Mouse (Mus musculus) stomach, postnatal 0 days (tissue): ENCODE data around the gene Notch4. TPM values are rescaled to one million over a fixed set of nuclear protein-coding genes. Genes with fewer than 3 reads are reported as not detected.
A peak's percentile ranks its signal among the peaks of the same experiment; 100 is the strongest.

ENCODE experiments used
- ATAC-seq: fragments of 200-750 bp; cut with Nextera tagmentation; 2 replicates; pipeline ENCODE4 v1.8.0; 2017; ENCODE audit not compliant: low FRiP score, low TSS enrichment
- DNase-seq: peaks from one replicate; pipeline ENCODE4 v3.0.0-alpha.2; 2016; ENCODE audit warnings: low spot score
- H3K27ac ChIP-seq: fragments of 300-500 bp; sonication (generic); replicated peaks from 2 replicates; pipeline ENCODE4 v1.5.1; 2014; ENCODE audit warnings: mild to moderate bottlenecking, control low read depth
- H3K27me3 ChIP-seq: fragments of 300-500 bp; sonication (generic); 2 replicates; pipeline ENCODE4 v1.6.1; 2014; ENCODE audit warnings: low read length; ENCODE audit not compliant: control insufficient read depth, insufficient read depth
- H3K36me3 ChIP-seq: fragments of 300-500 bp; sonication (generic); 2 replicates; pipeline ENCODE4 v1.6.1; 2014; ENCODE audit warnings: low read length, mixed read lengths; ENCODE audit not compliant: control insufficient read depth, insufficient read depth
- H3K4me1 ChIP-seq: fragments of 300-500 bp; sonication (generic); replicated peaks from 2 replicates; pipeline ENCODE4 v1.6.1; 2014; ENCODE audit warnings: antibody characterized with exemption; ENCODE audit not compliant: control insufficient read depth, insufficient read depth
- H3K4me2 ChIP-seq: fragments of 300-500 bp; sonication (generic); replicated peaks from 2 replicates; pipeline ENCODE4 v1.6.1; 2014; ENCODE audit warnings: low read depth, mild to moderate bottlenecking, control low read depth, moderate library complexity
- H3K4me3 ChIP-seq: fragments of 300-500 bp; sonication (generic); 2 replicates; pipeline ENCODE4 v1.5.1; 2014; ENCODE audit warnings: low read depth, low read length, control low read depth
- H3K9ac ChIP-seq: fragments of 300-500 bp; sonication (generic); 2 replicates; pipeline ENCODE4 v1.6.1; 2014; ENCODE audit warnings: mild to moderate bottlenecking, low read length, control low read depth, mixed read lengths
- H3K9me3 ChIP-seq: fragments of 300-500 bp; sonication (generic); 2 replicates; pipeline ENCODE4 v1.6.1; 2016; ENCODE audit warnings: low read length; ENCODE audit not compliant: control insufficient read depth
- CTCF ChIP-seq: IDR thresholded peaks from 2 replicates; pipeline ENCODE4 v1.5.1; 2016; ENCODE audit warnings: antibody characterized with exemption, low read depth, mild to moderate bottlenecking, moderate library complexity
- EP300 ChIP-seq: optimal IDR thresholded peaks from 2 replicates; pipeline ENCODE3; 2016; ENCODE audit warnings: antibody characterized with exemption
- WGBS: fragments of 180-500 bp; shearing (Covaris S2); extraction: QIAGEN DNeasy Blood & Tissue Kit; methylation state at CpG from one replicate; pipeline ENCODE4 v1.1.7; 2014; 5-methylcytosine and 5-hydroxymethylcytosine counted together
- polyA plus RNA-seq: library from polyadenylated mRNA; unstranded; fragments of >200 nt; fragmentation: Nextera tagmentation; extraction: Ambion mirVana; gene quantifications from 2 replicates; pipeline ENCODE4 v1.2.1, GENCODE M21; 2015

Gene Notch4
- polyA plus RNA-seq, 1 experiment from 2014 or later: 3.1 TPM

DNA sequence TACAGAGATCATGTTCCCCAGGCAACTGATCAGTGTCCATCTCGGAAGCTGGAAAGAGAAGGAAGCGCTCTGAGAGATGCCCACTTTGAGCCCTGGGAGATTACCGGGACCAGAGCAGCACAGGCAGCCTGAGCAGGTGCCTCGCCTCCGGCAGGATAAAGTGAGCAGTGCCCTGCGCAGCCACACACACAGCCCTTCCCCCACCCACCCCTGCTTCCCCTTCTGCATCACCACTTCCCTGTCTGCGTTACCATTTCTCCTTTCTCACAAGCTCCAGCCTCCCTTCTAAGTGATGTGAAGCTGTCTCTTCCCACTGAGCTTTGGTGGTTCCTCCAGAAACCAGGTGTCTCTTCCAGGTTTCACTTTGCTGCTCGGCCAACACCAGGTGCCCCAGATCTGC is 2.9 kb upstream of the Notch4 start:
- no peaks in the 10 kb centered on the region for H3K36me3 ChIP-seq
- DNase-seq (no peak), ATAC-seq (no peak; the same call in 1 of the 2 replicates)
- H3K4me2 ChIP-seq: no peak overlapping the region
- H3K27me3 ChIP-seq: no peaks in the 10 kb centered on the region
- no peak overlapping the region for H3K9ac ChIP-seq
- peaks cover 3% of the 10 kb centered on the region; the same call in 1 of the 2 replicates for H3K4me1 ChIP-seq
- H3K4me3 ChIP-seq: no peak overlapping the region
- TF ChIP-seq CTCF (no peak), EP300 (no peak)
- 53% methylated on average over 8 of the region's 8 CpGs for WGBS
- H3K27ac ChIP-seq: peak overlapping the region; percentile 13; the same call in 1 of the 2 replicates
- no peaks in the 10 kb centered on the region for H3K9me3 ChIP-seq

DNA sequence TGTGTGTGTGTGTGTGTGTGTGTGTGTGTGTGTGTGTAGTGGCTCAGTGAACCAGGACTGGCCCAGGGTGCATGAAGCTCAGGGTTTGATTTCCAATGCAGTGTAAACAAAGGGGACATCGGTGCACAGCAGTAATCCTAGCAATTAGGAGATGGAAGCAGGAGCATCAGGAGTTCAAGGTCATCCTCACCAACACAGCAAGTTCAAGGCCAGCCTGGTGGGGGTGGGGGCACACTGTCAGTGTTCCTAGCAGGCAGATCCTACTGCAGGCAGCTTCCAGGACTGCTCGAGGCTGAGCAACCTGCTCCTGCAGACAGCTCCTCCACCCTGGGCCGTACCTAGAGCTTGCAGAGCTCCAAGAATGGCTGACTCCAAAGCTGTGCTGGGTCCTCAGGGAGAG is 1.5 kb upstream of the Notch4 start:
- H3K27me3 ChIP-seq: no peaks in the 10 kb centered on the region
- H3K27ac ChIP-seq: no peak overlapping the region
- DNase-seq (no peak), ATAC-seq (no peak)
- 60% methylated on average over 3 of the region's 3 CpGs for WGBS
- H3K4me1 ChIP-seq: peaks cover 3% of the 10 kb centered on the region; the same call in 1 of the 2 replicates
- no peak overlapping the region for H3K4me3 ChIP-seq
- H3K36me3 ChIP-seq: no peaks in the 10 kb centered on the region
- H3K9me3 ChIP-seq: no peaks in the 10 kb centered on the region
- no peak overlapping the region for H3K4me2 ChIP-seq
- no peak overlapping the region for H3K9ac ChIP-seq
- TF ChIP-seq EP300: no peak
- TF ChIP-seq CTCF: no peak

DNA sequence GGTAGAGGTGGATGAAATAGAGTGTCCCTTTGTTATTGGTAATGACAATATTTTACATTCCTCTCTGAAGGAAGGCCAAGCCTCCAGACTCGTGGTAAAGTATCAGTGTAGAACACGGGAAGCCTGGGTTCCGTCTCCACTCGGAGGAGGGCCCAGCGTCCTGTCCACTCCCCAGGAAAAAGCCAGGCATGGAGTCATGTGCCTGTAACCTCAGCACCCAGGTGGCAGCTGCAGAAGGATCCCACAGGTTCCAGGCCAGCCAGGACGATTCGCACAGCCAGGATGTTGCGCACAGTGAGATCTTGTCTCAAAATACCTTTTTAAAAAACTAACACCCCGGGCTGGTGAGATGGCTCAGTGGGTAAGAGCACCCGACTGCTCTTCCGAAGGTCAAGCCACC is 714 bp upstream of the Notch4 start:
- 72% methylated on average over 11 of the region's 11 CpGs for WGBS
- ATAC-seq: no peak

DNA sequence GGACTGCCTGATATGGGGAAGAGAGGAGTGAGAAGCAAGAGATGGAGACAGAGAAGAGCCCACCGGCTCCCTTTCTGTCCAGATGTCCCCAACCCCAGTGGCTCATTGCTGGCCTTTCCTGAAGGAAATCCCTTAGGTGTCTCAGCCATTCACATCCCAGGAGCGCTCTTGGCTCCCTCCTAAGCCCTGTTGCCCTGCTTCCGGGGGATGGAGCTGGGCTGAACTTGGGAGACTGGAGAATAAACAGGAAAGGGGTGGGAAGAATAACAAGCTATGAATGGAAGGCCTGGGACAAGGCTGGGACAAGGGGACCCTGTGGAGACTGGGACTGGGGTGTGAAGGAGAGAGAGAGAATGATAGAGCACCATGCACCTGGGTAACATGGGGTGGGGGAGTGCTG is 728 bp downstream of the Notch4 start:
- peak overlapping the region; percentile 41; the same call in 1 of the 2 replicates for H3K9ac ChIP-seq
- no peak; the same call in 1 of the 2 replicates for ATAC-seq

More for the DNA sequence above, 714 bp upstream of the Notch4 start:
- Histone ChIP-seq H3K27ac (no peak overlapping the region), H3K36me3 (no peaks in the 10 kb centered on the region), H3K4me2 (no peak overlapping the region), H3K4me1 (peaks cover 3% of the 10 kb centered on the region; the same call in 1 of the 2 replicates), H3K27me3 (no peaks in the 10 kb centered on the region), H3K9ac (no peak overlapping the region), H3K4me3 (no peak overlapping the region), H3K9me3 (no peaks in the 10 kb centered on the region)
- no peak for TF ChIP-seq EP300
- TF ChIP-seq CTCF: no peak
- DNase-seq: no peak

DNA sequence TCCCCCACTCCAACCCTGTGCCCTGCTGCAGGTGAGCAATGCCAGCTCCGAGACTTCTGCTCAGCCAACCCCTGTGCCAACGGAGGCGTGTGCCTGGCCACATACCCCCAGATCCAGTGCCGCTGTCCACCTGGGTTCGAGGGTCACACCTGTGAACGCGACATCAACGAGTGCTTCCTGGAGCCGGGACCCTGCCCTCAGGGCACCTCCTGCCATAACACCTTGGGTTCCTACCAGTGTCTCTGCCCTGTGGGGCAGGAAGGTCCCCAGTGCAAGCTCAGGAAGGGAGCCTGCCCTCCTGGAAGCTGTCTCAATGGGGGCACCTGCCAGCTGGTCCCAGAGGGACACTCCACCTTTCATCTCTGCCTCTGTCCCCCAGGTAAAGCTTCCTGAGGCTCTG is 3.2 kb downstream of the Notch4 start:
- TF ChIP-seq EP300: no peak
- no peak for TF ChIP-seq CTCF
- H3K9me3 ChIP-seq: no peaks in the 10 kb centered on the region

More for the DNA sequence above, 728 bp downstream of the Notch4 start:
- TF ChIP-seq EP300 (no peak), CTCF (no peak)
- WGBS: 37% methylated on average over 3 of the region's 3 CpGs
- Histone ChIP-seq H3K27me3 (no peaks in the 10 kb centered on the region), H3K36me3 (no peaks in the 10 kb centered on the region), H3K9me3 (no peaks in the 10 kb centered on the region), H3K27ac (peak overlapping the region; percentile 76), H3K4me3 (peak overlapping the region; percentile 8; the same call in 1 of the 2 replicates), H3K4me2 (peak overlapping the region; percentile 34), H3K4me1 (peaks cover 3% of the 10 kb centered on the region; the same call in 1 of the 2 replicates)
- no peak for DNase-seq

DNA sequence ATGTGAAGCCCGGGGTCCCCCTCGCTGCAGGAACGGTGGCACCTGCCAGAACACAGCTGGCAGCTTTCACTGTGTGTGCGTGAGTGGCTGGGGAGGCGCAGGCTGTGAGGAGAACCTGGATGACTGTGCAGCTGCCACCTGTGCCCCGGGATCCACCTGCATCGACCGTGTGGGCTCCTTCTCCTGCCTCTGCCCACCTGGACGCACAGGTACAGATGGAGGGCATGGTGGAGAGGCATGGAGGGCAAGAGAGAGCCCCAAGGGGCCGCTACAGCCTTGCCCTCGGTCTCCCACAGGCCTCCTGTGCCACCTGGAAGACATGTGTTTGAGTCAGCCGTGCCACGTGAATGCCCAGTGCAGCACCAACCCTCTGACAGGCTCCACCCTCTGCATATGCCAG is 4.4 kb downstream of the Notch4 start:
- Histone ChIP-seq H3K27ac (no peak overlapping the region), H3K36me3 (no peaks in the 10 kb centered on the region), H3K9ac (no peak overlapping the region), H3K9me3 (no peaks in the 10 kb centered on the region), H3K4me2 (no peak overlapping the region), H3K4me1 (peaks cover 3% of the 10 kb centered on the region; the same call in 1 of the 2 replicates), H3K4me3 (no peak overlapping the region), H3K27me3 (no peaks in the 10 kb centered on the region)
- 81% methylated on average over 13 of the region's 13 CpGs for WGBS
- ATAC-seq (no peak), DNase-seq (no peak)
- TF ChIP-seq EP300: no peak
- no peak for TF ChIP-seq CTCF

More for the DNA sequence above, 3.2 kb downstream of the Notch4 start:
- DNase-seq (no peak), ATAC-seq (no peak)
- peaks cover 3% of the 10 kb centered on the region; the same call in 1 of the 2 replicates for H3K4me1 ChIP-seq
- H3K36me3 ChIP-seq: no peaks in the 10 kb centered on the region
- H3K27ac ChIP-seq: no peak overlapping the region
- WGBS: 67% methylated on average over 9 of the region's 9 CpGs
- no peak overlapping the region for H3K4me2 ChIP-seq
- no peaks in the 10 kb centered on the region for H3K27me3 ChIP-seq
- H3K4me3 ChIP-seq: no peak overlapping the region
- H3K9ac ChIP-seq: no peak overlapping the region
